ENCODE assay signal across 11 mouse cellular contexts in the genomic region with DNA sequence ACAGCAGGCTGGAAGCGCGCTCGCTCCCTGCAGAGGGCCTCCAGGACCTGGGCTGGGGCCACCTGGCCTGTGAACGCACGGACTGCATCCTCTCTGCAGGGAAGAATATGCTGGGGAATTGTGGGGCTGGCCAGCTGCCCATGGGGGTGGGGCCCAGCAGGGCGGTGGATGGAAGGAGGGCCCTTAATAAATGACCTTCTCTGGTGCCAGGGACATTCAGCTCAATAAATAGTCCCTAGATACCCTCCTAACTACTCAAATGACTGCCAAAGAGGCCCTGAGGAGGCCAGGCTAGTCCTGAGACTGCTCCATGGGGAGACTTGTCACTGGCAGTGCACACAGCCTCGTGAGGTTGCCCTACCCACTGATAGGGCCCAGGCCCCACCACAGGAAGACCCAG. TPM values are rescaled to one million over a fixed set of nuclear protein-coding genes. Genes with fewer than 3 reads are reported as not detected.
DNase-seq lines count a peak whose midpoint lies in the region; ATAC-seq lines count a peak whose summit lies in the region.
"Had no signal": no experiment of that assay in that cellular context is flagged by ENCODE, and none has a peak within 500 bp of the region (broad histone marks: within the 10 kb centered on the region; RNA-seq: fewer than 3 reads in every experiment).

No protein-coding gene starts in this region.

- H3K36me3 ChIP-seq in forebrain, embryonic 10.5 days (replicated peaks): peaks cover 75% of the 10 kb centered on the region
- peaks cover 56% of the 10 kb centered on the region for H3K36me3 ChIP-seq in forebrain, embryonic 14.5 days (ENCODE audit: control insufficient read depth, insufficient read depth, low read length)

- H3K4me1 ChIP-seq in forebrain, embryonic 10.5 days: peaks cover 41% of the 10 kb centered on the region
- H3K4me1 ChIP-seq in forebrain, embryonic 14.5 days (ENCODE audit: control insufficient read depth, insufficient read depth, low read length): peaks cover 11% of the 10 kb centered on the region

- 89% methylated on average over 7 of the region's 7 CpGs for WGBS in forebrain, embryonic 10.5 days
- WGBS in forebrain, embryonic 14.5 days: 71% methylated on average over 7 of the region's 7 CpGs

- no peak overlapping the region for H3K4me2 ChIP-seq in forebrain, embryonic 14.5 days (ENCODE audit: low read length)
- H3K4me2 ChIP-seq: liver, embryonic 15.5 days had no signal

- ATAC-seq in forebrain, embryonic 14.5 days: no peak

- H3K9me3 ChIP-seq in forebrain, embryonic 10.5 days: no peaks in the 10 kb centered on the region
- H3K9me3 ChIP-seq in forebrain, embryonic 14.5 days (replicated peaks; ENCODE audit: control insufficient read depth, low read length): no peaks in the 10 kb centered on the region
- H3K9me3 ChIP-seq: liver, embryonic 15.5 days had no signal

- 0 out of 2 replicates have a peak overlapping the region, but pooled peaks have one; percentile 11 for H3K27ac ChIP-seq in forebrain, embryonic 10.5 days
- no peak overlapping the region for H3K27ac ChIP-seq in forebrain, embryonic 14.5 days (ENCODE audit: low read depth, low read length)
- H3K27ac ChIP-seq: liver, embryonic 15.5 days had no signal

- H3K9ac ChIP-seq in forebrain, embryonic 14.5 days (ENCODE audit: low read length): no peak overlapping the region
- H3K9ac ChIP-seq: liver, embryonic 15.5 days had no signal

- peak overlapping the region; percentile 60; the same call in 1 of the 2 replicates for H3K4me3 ChIP-seq in forebrain, embryonic 10.5 days
- H3K4me3 ChIP-seq in forebrain, embryonic 14.5 days (ENCODE audit: low read depth, low read length): no peak overlapping the region
- H3K4me3 ChIP-seq: liver, embryonic 15.5 days had no signal

- no peaks in the 10 kb centered on the region for H3K27me3 ChIP-seq in forebrain, embryonic 10.5 days (ENCODE audit: poor library complexity, severe bottlenecking)
- no peaks in the 10 kb centered on the region for H3K27me3 ChIP-seq in forebrain, embryonic 14.5 days (replicated peaks; ENCODE audit: control insufficient read depth, insufficient read depth, low read length)
- H3K27me3 ChIP-seq: liver, embryonic 15.5 days had no signal

- DNase-seq in forebrain, embryonic 10.5 days (ENCODE audit: extremely low spot score, low spot score): no peak
- DNase-seq in forebrain, embryonic 14.5 days (ENCODE audit: low spot score): no peak
- DNase-seq in kidney, adult 9 months: peak; percentile 51
- no peak for DNase-seq in kidney, adult 11 months
- peak; percentile 73 for DNase-seq in cerebellum, adult 9-11 months
- peak; percentile 46 to 69 for DNase-seq in kidney, postnatal 25 days
- no peak for DNase-seq in layer of hippocampus, adult 9-10 months (ENCODE audit: low spot score)
- no peak for DNase-seq in right cerebral cortex, adult 18-20 months

RNA-seq across cellular contexts. Expression of gene Haghl, which starts 2.4 kb away (rescaled TPM):
- polyA plus RNA-seq in forebrain, embryonic 10.5 days (2016; fragmentation: Nextera tagmentation; extraction: Ambion mirVana): 74.4 and 76.0 TPM in 2 replicates
- polyA plus RNA-seq in forebrain, embryonic 14.5 days (2014; fragmentation: Nextera tagmentation; extraction: Ambion mirVana): 106 and 130 TPM in 2 replicates

RNA-seq across cellular contexts. Expression of gene Ccdc78, which starts 3.3 kb away (rescaled TPM):
- polyA plus RNA-seq in forebrain, embryonic 10.5 days (2016; fragmentation: Nextera tagmentation; extraction: Ambion mirVana): 1.4 and 1.5 TPM in 2 replicates
- polyA plus RNA-seq in forebrain, embryonic 14.5 days (2014; fragmentation: Nextera tagmentation; extraction: Ambion mirVana): 0.14 TPM in 1 of 2 replicates, not detected in the other

RNA-seq across cellular contexts. Expression of gene Narfl, which starts 9.5 kb away (rescaled TPM):
- 24.9 and 26.1 TPM in 2 replicates for polyA plus RNA-seq in forebrain, embryonic 10.5 days (2016; fragmentation: Nextera tagmentation; extraction: Ambion mirVana)
- polyA plus RNA-seq in forebrain, embryonic 14.5 days (2014; fragmentation: Nextera tagmentation; extraction: Ambion mirVana): 30.2 and 32.0 TPM in 2 replicates

RNA-seq across cellular contexts. Expression of gene Fam173a, which starts 9.6 kb away (rescaled TPM):
- 68.4 and 79.1 TPM in 2 replicates for polyA plus RNA-seq in forebrain, embryonic 10.5 days (2016; fragmentation: Nextera tagmentation; extraction: Ambion mirVana)
- 72.6 and 82.3 TPM in 2 replicates for polyA plus RNA-seq in forebrain, embryonic 14.5 days (2014; fragmentation: Nextera tagmentation; extraction: Ambion mirVana)

RNA-seq across cellular contexts. Expression of gene AC134908.4, which starts 12.4 kb away (rescaled TPM):
- polyA plus RNA-seq in forebrain, embryonic 10.5 days (2016; fragmentation: Nextera tagmentation; extraction: Ambion mirVana): 2.4 and 4.0 TPM in 2 replicates
- polyA plus RNA-seq in forebrain, embryonic 14.5 days (2014; fragmentation: Nextera tagmentation; extraction: Ambion mirVana): 0.57 and 0.88 TPM in 2 replicates
- polyA plus RNA-seq: C2C12; liver, embryonic 15.5 days; thymus, postnatal 0 days had no signal

Comparison
In these comparisons a context has a peak if more than half of its experiments do, and no peak if none do; other contexts are left out.
1. DNase-seq: peak in kidney, adult 9 months (single experiment), cerebellum, adult 9-11 months (single experiment) and kidney, postnatal 25 days (2 of 2); none in forebrain, embryonic 10.5 days (single experiment), forebrain, embryonic 14.5 days (single experiment), kidney, adult 11 months (single experiment), layer of hippocampus, adult 9-10 months (single experiment) and right cerebral cortex, adult 18-20 months (single experiment).